Mouse (Mus musculus): ENCODE measurements around the gene Aebp2. TPM values are rescaled to one million over a fixed set of nuclear protein-coding genes. Genes with fewer than 3 reads are reported as not detected.

Aebp2 gene
- total RNA-seq, 2 experiments from 2014 or later: 10.2 to 16.9 TPM

DNA sequence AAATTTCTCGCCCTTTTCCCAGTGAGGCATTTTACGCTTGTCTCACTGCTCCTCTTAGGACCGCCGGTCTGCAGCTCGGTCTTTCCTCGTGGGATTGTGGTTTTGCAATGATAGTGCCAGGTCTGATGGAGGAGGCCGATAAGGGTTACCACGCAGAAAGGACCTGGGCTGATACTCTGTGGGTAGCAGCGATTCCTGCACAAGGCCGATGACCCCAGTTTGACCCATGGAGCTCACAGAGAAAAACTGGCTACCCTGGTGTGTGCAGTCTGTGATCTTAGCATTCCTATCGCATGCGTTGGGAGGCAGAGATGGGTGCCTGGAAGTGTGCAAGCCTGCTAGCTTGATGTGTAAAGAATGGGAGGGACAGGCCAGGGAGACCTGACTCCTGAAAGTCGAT, 60.4 kb downstream of the Aebp2 start:
- no peak for ATAC-seq (replicated peaks; ENCODE audit: low FRiP score, poor library complexity, severe bottlenecking)

GRCm38 (mm10) chr6:140684403-140684802, 61.9 kb downstream of the Aebp2 start:
- ATAC-seq (replicated peaks; ENCODE audit: low FRiP score, poor library complexity, severe bottlenecking): no peak

- ATAC-seq (replicated peaks; ENCODE audit: low FRiP score, poor library complexity, severe bottlenecking): no peak
Observed at GRCm38 (mm10) chr6:140689617-140690404, 67.3 kb downstream of the Aebp2 start.

GRCm38 (mm10) chr6:140692160-140692559, 69.7 kb downstream of the Aebp2 start:
- no peak for ATAC-seq (replicated peaks; ENCODE audit: low FRiP score, poor library complexity, severe bottlenecking)

GRCm38 (mm10) chr6:140696192-140696879, 73.9 kb downstream of the Aebp2 start:
- no peak for ATAC-seq (replicated peaks; ENCODE audit: low FRiP score, poor library complexity, severe bottlenecking)

GRCm38 (mm10) chr6:140697994-140698393, 75.5 kb downstream of the Aebp2 start:
- ATAC-seq (replicated peaks; ENCODE audit: low FRiP score, poor library complexity, severe bottlenecking): no peak

- ATAC-seq (replicated peaks; ENCODE audit: low FRiP score, poor library complexity, severe bottlenecking): no peak
Observed at GRCm38 (mm10) chr6:140698596-140698995, 76.1 kb downstream of the Aebp2 start.

- ATAC-seq (replicated peaks; ENCODE audit: low FRiP score, poor library complexity, severe bottlenecking): no peak
Observed at GRCm38 (mm10) chr6:140701259-140701658, 78.8 kb downstream of the Aebp2 start.

GRCm38 (mm10) chr6:140705132-140705531, 82.7 kb downstream of the Aebp2 start:
- no peak for ATAC-seq (replicated peaks; ENCODE audit: low FRiP score, poor library complexity, severe bottlenecking)

DNA sequence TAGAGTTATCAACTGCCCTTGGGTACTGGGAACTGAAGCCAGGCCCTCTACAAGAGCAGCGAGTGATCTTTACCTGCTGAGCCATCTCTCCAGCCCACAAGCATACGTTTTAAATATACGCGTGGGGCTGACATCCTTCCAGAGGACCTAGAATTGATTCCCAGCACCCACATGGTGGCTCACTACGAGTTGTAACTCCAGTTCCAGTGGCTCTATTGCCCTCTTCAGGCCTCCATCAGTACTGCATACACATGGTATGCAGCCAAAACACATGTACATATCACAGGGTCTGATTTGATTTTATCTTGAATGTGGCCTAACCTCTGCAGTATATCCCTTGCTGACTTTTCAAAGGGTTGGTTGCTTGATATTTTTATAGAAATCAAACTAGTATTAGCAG, 83.6 kb downstream of the Aebp2 start:
- no peak for ATAC-seq (replicated peaks; ENCODE audit: low FRiP score, poor library complexity, severe bottlenecking)

GRCm38 (mm10) chr6:140708059-140708458, 85.6 kb downstream of the Aebp2 start:
- no peak for ATAC-seq (replicated peaks; ENCODE audit: low FRiP score, poor library complexity, severe bottlenecking)

GRCm38 (mm10) chr6:140709415-140710107, 87.1 kb downstream of the Aebp2 start:
- ATAC-seq (replicated peaks; ENCODE audit: low FRiP score, poor library complexity, severe bottlenecking): no peak

- ATAC-seq (replicated peaks; ENCODE audit: low FRiP score, poor library complexity, severe bottlenecking): no peak; the same call in 1 of the 2 replicates
Observed at GRCm38 (mm10) chr6:140712754-140713153, 90.3 kb downstream of the Aebp2 start.

DNA sequence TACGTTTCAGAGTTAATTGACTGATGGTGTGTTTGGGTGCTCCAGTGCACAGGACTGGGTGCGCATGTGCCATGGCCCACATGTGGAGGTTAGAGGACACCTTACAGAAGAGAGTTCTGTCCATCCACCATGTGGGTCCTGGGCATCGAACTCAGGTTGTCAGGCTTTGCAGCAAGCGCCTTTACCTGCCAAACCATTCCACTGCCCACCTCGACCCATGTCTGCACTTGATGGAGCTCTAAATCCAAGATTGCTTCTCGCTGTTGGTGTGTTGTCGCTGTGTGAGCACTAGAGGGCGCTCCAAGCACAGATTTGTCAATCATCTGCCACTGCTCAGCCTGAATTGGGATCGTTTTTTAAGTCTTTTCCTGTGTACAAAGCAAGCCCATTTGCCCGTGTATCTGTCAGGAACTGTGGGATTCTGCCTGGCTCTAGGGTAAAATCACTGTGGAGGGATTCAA, 92.5 kb downstream of the Aebp2 start:
- peak; percentile 65; the same call in 1 of the 2 replicates for ATAC-seq (replicated peaks; ENCODE audit: low FRiP score, poor library complexity, severe bottlenecking)

DNA sequence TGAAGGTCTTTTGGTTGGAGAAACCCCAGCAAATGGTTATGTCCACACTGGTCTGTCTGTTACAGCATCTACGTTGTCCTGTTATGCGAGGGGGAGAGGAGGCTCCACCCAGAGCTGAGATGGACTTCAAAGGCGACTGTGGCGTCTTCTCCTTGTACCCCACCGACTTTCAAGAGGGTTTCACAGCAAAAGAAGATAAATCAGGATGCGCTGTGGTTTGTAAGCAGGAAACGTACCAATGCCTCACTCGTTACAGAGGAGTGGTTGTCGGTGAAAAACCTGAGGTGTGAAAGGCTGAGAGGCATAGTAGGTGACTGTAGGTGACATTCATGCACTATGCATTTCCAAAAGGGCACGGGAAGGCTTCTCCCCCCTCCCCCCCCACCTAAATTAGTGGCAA, 99.6 kb downstream of the Aebp2 start:
- ATAC-seq (replicated peaks; ENCODE audit: low FRiP score, poor library complexity, severe bottlenecking): no peak

Other genes starting within 250 kb of the Aebp2 start
- not detected in 2 replicates for gene Plekha5, start 198.6 kb upstream of the Aebp2 start, total RNA-seq (2015; ENCODE audit: low replicate concordance)
- gene Plekha5, start 198.6 kb upstream of the Aebp2 start, total RNA-seq (2017; ENCODE audit: low replicate concordance): 0.60 and 0.98 TPM in 2 replicates
- gene Gm11077, start 106.6 kb downstream of the Aebp2 start, total RNA-seq (2015; ENCODE audit: low replicate concordance): not detected in 2 replicates
- gene Gm11077, start 106.6 kb downstream of the Aebp2 start, total RNA-seq (2017; ENCODE audit: low replicate concordance): not detected in 2 replicates

Measured in erythroblast, adult 5-6 weeks (primary cell).